Mouse (Mus musculus): ENCODE measurements at regions not wholly inside any gene's neighbourhood (a gene's known extent, or its start where the extent isn't known, plus 50 kb on each side); places are given as distances from the start of the nearest gene placed in this dataset.
A peak's percentile ranks its signal among the peaks of the same experiment; 100 is the strongest.
"Not testable (repeated sequence)": the region's sequence is repeated elsewhere in the genome, so short reads cannot be mapped to it uniquely, and the experiment has no call there.

DNA sequence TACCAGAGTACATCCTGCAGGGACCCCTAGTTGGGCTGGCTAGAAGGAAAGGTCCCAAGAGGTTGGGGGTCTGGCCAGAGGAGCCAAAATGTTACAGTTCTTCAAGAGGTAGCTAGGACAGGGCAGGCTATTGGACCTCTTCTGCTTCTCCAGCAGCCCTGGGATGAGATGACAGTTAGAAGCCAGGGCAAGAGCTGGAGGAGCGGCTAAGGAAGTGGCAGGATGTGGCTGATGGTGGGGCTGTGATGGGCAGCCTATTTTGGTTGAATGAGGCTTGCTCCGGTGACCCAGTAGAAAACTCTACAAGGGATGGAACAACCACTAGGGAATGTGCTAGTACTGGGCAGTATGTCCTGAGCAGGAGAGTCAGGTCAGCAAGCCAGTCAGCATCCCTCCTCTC lies 82.8 kb downstream of the Ddx11 start:
- DNase-seq (ENCODE audit: low spot score in 2 of 2): no peak

DNA sequence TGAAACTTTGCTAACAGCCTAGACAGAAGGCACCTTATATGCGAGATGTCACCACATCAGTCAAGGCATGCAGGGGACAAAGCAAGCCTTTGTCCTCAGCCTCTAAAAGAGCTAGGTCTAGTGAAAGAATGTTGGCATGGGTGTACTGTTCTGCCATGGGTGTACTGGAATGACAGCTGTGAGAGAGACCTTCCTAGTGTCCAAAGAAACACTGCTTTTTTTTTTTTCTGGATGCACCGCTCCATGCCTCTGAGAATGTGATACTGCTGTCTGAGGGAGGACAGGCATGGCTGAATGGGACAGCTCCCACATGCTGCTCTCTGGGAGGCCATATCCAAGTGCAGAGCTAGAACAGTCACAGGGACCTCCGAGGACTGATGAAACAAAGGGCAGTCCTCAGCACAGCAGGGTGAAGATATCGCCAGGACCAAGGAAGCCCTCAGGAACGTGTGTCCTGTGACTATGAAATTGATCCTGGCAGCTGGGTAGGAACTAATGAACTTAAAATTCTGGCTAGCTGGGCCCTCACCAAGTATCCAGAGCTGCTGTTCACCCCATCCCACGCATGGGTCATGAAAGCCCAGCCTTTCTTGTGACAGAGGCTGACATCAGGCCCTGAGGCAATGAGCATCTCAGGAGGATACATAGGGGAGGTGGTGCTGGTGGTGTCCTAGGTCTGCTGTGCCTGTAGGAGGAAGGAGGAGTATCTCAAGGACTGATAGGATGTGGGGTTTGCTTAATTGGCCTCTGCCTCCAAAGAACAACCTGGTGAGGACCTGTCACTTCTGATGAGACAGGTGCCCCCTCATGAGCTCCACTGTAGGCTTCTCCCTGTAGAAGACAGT lies 84.6 kb downstream of the Ddx11 start:
- not testable (repeated sequence) for DNase-seq (ENCODE audit: low spot score in 2 of 2)

DNA sequence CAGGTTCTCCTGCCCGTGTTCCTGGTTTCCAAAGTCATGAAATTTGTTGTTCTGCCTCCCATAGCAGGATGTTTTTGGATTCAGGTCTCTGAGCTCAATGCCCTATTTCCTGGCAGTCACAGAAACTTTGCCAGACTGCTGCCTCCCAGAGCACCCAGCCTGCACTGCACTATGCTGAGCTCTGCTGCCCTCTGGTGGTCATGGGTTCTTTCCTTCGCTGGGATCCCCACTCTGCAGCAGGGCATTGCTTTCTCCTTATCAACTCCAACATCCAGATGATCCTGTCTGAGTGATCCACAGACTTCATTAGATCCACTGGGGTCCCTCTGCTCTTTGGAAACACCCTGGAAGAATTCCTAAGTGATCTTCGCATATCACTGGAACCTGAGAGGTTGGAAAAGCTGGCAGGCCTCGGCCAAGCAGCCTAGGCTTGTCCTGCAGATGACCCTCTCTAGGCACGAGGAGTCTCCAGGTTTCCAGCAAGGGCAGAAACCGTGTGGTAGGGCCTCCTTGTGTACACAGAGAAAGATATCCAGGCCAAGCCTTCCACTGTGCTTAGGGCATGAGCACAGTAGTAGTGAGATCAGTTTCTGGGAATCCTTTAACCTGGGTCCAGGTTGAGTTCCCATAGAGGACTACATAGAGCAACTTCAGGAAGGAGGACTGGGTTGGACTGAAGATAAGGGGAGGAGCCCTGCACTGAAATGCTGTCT lies 85.6 kb downstream of the Ddx11 start:
- not testable (repeated sequence) for DNase-seq (ENCODE audit: low spot score in 2 of 2)

DNA sequence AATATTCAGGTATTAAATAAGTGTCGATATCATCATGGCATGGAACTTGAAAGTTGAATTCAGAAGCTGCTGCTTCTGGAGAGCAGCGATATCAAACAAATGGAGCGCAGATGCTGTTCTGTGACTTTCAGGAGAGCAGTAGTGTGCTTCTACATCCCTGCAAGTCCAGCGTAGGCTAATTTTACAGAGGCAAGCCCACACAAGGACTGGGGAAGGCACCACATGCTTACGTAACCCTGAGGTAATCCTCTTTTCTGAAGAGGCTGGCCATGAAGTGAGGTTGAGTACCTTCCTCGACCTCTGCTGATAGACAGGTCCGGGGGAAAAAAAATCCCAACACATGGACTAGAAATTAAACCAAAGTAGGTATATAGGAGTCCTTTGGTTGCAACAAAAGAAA lies 88.2 kb downstream of the Ddx11 start:
- DNase-seq (ENCODE audit: low spot score in 2 of 2): no peak

- no peak for DNase-seq (ENCODE audit: low spot score in 2 of 2)
Measured at GRCm38 (mm10) chr17:66212616-66213015, 89.3 kb downstream of the Ddx11 start.

GRCm38 (mm10) chr17:66218321-66218720 lies 95.0 kb downstream of the Ddx11 start:
- no peak for DNase-seq (ENCODE audit: low spot score in 2 of 2)

GRCm38 (mm10) chr17:66219669-66220435 lies 96.5 kb downstream of the Ddx11 start:
- no peak for DNase-seq (ENCODE audit: low spot score in 2 of 2)

GRCm38 (mm10) chr17:66221256-66221655 lies 97.9 kb downstream of the Ddx11 start:
- DNase-seq (ENCODE audit: low spot score in 2 of 2): peak in 1 of 2 experiments; percentile 74

GRCm38 (mm10) chr17:66223711-66224110 lies 100.4 kb downstream of the Ddx11 start:
- no peak for DNase-seq (ENCODE audit: low spot score in 2 of 2)

GRCm38 (mm10) chr17:66224241-66224640 lies 100.9 kb downstream of the Ddx11 start:
- no peak for DNase-seq (ENCODE audit: low spot score in 2 of 2)

DNA sequence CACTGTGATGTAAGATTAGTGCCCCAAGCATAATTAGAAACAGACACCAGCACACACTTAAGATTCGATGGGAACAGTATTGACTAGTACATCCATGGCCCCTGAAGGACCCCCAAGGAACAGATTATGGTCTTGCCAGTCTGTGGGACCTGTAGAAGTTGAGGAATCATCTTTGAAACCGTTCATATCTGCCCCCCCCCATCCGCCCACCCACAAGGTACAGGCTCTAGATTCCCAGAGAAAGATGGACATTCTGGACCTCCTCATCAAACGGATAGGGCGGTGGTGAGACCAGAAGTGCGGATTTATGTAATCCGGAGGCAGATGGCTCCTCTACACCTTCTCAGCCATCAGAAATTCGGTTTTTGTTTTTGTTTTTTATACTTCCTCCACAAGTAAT lies 109.1 kb downstream of the Ddx11 start:
- no peak for DNase-seq (ENCODE audit: low spot score in 2 of 2)

GRCm38 (mm10) chr17:66232891-66233421 lies 109.6 kb downstream of the Ddx11 start:
- no peak for DNase-seq (ENCODE audit: low spot score in 2 of 2)

DNA sequence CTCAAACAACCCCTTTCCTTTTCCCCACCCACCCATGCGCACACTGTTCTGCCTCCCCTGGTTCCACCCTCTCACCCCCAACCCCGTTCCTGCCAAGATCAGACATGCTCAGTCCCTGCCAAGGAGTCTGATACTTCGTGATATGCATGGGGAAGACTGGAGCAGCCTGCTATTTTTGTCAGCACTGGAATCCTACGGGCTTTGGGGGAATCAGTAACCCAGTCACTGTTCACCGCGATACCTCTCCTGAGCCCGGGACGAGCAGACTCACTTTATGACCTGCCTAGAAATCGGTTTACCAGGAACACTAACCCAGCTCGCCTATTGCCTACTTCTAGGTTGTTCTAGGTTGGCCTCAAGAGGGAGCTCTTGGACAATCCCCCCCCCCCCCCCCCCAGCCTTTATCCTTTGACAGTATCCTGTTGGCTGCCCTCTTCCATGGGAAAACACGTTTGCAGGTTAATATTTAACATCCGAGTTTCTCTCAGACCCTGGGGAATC lies 110.2 kb downstream of the Ddx11 start:
- no peak for DNase-seq (ENCODE audit: low spot score in 2 of 2)

DNA sequence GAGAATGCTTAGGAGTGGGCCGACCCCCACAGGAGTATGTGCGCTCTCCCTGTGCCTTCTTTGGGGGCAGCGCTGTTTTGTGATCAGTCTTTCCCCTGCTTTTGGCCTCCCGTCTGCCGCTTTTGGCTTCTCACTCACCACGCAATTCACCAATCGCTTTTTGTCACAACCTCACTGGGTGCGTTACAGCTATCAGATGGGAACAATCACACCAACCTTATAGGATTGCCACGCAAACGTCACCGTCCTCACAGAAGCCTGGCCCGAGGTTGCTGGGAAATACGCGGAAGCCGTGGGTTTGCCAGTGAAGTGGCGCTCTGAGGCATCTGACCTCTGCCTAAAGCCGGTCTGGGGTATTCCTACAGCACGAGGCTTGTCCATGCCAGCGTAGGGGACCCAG lies 111.1 kb downstream of the Ddx11 start:
- DNase-seq (ENCODE audit: low spot score in 2 of 2): no peak

DNA sequence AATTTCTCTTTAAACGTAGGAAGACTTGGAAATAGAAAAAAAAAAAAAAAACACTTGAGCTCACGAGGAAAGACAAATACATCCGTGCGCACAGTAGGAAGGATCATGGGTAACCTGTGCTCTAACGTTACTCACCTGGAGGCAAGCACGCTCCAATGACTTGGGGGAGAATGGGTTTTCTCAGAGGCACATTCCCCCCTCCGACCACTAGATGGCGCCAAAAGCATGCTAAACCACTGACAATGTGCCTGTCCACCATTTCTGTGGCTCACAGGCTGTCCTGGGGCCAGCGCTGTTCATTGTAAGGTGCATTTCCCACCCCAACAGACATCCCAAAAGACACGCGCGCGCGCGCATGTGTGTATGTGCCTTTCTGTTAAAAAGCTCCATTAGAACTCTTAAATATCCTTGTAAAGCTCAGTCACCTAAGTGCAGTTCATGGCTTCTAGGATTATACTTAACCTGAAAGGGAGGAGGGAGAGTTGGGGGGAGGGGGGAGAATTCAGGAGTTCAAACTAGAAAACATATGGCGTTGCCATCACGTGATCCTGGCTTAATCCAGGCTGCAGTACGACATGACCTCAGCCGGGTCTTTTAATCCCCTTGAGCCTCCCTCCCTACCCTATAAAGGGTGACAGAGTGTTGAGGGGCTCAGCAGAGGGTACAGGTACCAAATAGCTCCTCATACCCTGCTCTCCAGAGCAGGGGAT lies 111.9 kb downstream of the Ddx11 start:
- DNase-seq (ENCODE audit: low spot score in 2 of 2): peak; percentile 75 to 88

DNA sequence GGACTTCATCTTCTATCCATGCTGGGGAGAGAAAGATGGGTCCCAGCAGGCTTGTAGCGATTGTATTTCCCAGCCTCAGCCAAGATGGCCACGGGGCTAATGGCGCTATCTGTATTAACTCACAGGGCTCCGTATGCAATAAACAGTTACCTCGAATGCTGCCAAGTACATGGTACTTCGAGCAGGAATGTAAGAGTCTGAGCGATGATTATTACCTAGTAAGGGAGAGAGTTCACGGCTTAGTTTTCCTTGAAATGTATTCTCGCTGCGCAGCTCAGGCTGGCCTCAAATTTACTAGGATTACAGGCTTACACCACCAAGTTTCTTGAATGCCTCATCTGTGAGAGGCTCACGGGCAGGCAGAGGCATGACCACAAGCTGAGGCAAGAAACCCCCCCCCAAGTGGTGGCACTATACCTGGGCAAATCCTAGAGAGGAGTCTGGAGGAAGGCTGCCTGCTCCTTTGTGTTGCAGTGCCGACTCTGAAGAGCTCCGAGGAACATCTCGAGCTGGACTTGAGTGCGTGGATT lies 112.6 kb downstream of the Ddx11 start:
- DNase-seq (ENCODE audit: low spot score in 2 of 2): no peak

DNA sequence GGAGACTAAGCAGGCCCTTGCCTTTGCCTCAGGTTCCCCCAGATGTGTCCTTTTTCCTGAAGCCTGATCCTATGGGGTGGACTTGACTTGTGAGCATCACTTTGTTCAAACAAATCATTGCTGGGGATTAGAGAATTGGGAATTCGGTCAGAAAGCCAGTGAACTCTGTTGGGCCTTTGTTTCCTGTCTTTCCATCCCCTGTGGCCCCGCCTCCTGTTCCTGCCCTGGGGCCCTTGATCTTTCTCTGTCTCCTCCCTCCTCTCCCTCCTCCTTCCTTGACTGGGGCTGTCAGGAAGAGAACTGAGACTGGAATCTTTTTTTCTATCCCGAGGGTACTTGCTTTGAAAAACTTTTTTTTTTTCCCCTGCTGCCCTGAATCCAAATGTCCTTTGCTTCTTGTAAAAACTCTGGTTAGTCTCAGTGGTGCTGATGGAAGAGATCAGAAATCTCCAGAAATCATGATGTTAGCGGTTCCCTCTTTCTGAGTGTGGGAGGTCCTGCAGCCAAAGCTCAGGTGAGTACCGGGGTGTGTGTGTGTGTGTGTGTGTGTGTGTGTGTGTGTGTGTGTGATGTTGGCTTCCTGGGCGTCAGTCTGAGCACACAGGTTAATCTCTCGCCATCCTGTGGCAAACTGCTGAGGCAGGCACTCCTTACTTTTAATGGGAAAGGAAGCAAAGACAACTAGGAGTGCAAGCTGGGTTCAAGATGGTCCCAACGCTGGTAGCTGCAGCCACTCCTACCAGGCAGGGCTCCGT lies 118.7 kb downstream of the Ddx11 start:
- DNase-seq (ENCODE audit: low spot score in 2 of 2): no peak

DNA sequence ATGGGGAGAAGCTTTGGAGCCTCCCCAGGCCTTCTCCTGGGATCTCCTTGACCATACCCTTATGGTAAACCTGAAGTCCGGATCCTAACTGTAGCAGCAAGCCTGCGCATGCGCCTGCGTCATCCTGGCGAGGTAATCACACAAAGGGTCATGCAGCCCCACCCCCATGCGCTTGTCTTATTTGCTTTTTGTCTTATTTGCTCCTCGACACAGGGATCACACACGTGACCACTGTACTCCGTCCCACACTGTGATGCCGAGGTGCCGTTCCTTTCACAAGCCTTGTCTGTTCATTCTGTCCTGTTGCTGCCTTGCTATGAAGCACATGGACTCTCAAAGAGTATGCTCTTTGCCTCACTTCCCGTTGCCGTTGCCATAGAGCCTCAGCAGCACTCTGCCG lies 120.9 kb downstream of the Ddx11 start:
- no peak for DNase-seq (ENCODE audit: low spot score in 2 of 2)

DNA sequence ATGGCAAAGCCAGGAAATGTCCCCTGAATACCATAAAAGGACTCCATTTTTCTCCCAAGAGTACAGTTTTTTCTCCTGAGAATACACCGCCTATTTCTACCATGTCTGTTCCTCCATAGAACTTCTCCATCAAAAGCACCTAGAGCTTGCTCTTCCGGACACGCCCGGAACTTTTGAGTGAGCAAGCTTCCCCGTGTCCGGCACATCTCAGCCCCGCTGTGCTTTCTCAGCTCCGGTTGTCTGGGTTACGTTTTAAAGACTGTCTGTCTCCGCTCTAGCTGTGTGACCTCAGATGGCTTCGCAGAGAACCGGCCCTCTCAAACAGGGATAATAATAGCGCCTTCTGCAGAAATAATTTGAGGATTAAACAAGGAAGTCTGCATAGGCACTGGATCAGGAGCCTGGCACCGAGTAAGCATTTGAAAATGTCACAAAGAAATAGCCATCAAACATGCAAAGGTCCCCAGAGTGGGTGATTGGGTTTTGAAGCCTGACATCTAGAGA lies 122.8 kb downstream of the Ddx11 start:
- DNase-seq (ENCODE audit: low spot score in 2 of 2): no peak

DNA sequence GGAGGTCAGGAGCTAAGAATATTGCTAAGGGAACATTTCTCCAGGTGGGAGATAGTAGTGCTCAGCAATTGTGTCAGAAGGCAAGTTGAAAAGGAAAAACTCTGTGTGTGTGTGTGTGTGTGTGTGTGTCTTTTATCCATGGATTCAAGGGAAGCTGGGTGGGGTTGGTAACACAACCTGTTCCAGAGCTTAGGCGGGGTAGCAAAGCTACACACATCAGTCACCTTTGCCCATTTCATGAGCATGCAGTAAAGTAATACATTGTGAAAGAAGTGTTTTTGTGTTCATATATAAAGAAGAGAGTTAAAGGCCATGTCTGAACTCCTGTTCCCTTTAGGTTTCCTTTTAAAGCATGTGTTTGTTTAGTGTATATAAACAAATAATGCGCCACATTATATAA lies 128.2 kb downstream of the Ddx11 start:
- no peak for DNase-seq (ENCODE audit: low spot score in 2 of 2)

All from frontal cortex, postnatal 14 days (tissue).